Mouse (Mus musculus) neural tube, embryonic 14.5 days (tissue): ENCODE measurements around the gene Cul4a. TPM values are rescaled to one million over a fixed set of nuclear protein-coding genes. Genes with fewer than 3 reads are reported as not detected.
A peak's percentile ranks its signal among the peaks of the same experiment; 100 is the strongest.

Experiments
- ATAC-seq: fragments of 200-750 bp; cut with Nextera tagmentation; 2 replicates; pipeline ENCODE4 v1.8.0; 2017; ENCODE audit warnings: low read depth, mild to moderate bottlenecking, moderate TSS enrichment, moderate library complexity
- H3K27ac ChIP-seq: fragments of 300-500 bp; sonication (generic); 2 replicates; pipeline ENCODE4 v1.5.1; 2014; ENCODE audit warnings: low read depth, mild to moderate bottlenecking, control low read depth, low read length, moderate library complexity, mixed read lengths
- H3K27me3 ChIP-seq: fragments of 300-500 bp; sonication (generic); 2 replicates; pipeline ENCODE4 v1.6.1; 2014; ENCODE audit warnings: low read length; ENCODE audit not compliant: control insufficient read depth, insufficient read depth
- H3K36me3 ChIP-seq: fragments of 300-500 bp; sonication (generic); 2 replicates; pipeline ENCODE4 v1.6.1; 2014; ENCODE audit warnings: low read length, mixed read lengths; ENCODE audit not compliant: control insufficient read depth, insufficient read depth
- H3K4me1 ChIP-seq: fragments of 300-500 bp; sonication (generic); 2 replicates; pipeline ENCODE4 v1.6.1; 2014; ENCODE audit warnings: low read length; ENCODE audit not compliant: control insufficient read depth, insufficient read depth
- H3K4me2 ChIP-seq: fragments of 300-500 bp; sonication (generic); 2 replicates; pipeline ENCODE4 v1.6.1; 2014; ENCODE audit warnings: mild to moderate bottlenecking, low read depth, low read length, control low read depth
- H3K4me3 ChIP-seq: fragments of 300-500 bp; sonication (generic); 2 replicates; pipeline ENCODE4 v1.5.1; 2014; ENCODE audit warnings: low read depth, low read length, control low read depth, mixed read lengths
- H3K9ac ChIP-seq: fragments of 300-500 bp; sonication (generic); replicated peaks from 2 replicates; pipeline ENCODE4 v1.6.1; 2014; ENCODE audit warnings: low read depth, mild to moderate bottlenecking, control low read depth, low read length, mixed read lengths
- H3K9me3 ChIP-seq: fragments of 300-500 bp; sonication (generic); 2 replicates; pipeline ENCODE4 v1.6.1; 2016; ENCODE audit warnings: low read length; ENCODE audit not compliant: control insufficient read depth
- WGBS: fragments of 180-500 bp; shearing (Covaris S2); extraction: QIAGEN DNeasy Blood & Tissue Kit; methylation state at CpG from one replicate; pipeline ENCODE4 v1.1.7; 2014; 5-methylcytosine and 5-hydroxymethylcytosine counted together
- microRNA counts: library from miRNA; unstranded; fragments of <30 nt; microRNA quantifications from one replicate; lab custom pipeline; 2016
- microRNA-seq: library from miRNA; unstranded; fragments of <30 nt; microRNA quantifications from one replicate; pipeline ENCODE4, GENCODE M21; 2016
- polyA plus RNA-seq: library from polyadenylated mRNA; unstranded; fragments of >200 nt; fragmentation: Nextera tagmentation; extraction: Ambion mirVana; gene quantifications from 2 replicates; pipeline ENCODE4 v1.2.1, GENCODE M21; 2014

Gene Cul4a
- polyA plus RNA-seq, 1 experiment from 2014 or later: 70.3 TPM

GRCm38 (mm10) chr8:13194818-13195217 is 89.4 kb downstream of the Cul4a start:
- Histone ChIP-seq H3K4me3 (no peak overlapping the region), H3K36me3 (no peaks in the 10 kb centered on the region), H3K9ac (no peak overlapping the region), H3K27me3 (no peaks in the 10 kb centered on the region; the same call in 1 of the 2 replicates), H3K4me2 (no peak overlapping the region), H3K4me1 (no peaks in the 10 kb centered on the region), H3K9me3 (no peaks in the 10 kb centered on the region), H3K27ac (no peak overlapping the region)
- no peak for ATAC-seq
- 47% methylated on average over 10 of the region's 10 CpGs for WGBS

- no peaks in the 10 kb centered on the region for H3K36me3 ChIP-seq
- no peaks in the 10 kb centered on the region for H3K9me3 ChIP-seq
- no peaks in the 10 kb centered on the region for H3K4me1 ChIP-seq
- H3K4me2 ChIP-seq: no peak overlapping the region
- ATAC-seq: no peak
- H3K27me3 ChIP-seq: peaks cover 13% of the 10 kb centered on the region; the same call in 1 of the 2 replicates
- no peak overlapping the region for H3K27ac ChIP-seq
- H3K4me3 ChIP-seq: no peak overlapping the region
- no peak overlapping the region for H3K9ac ChIP-seq
- WGBS: 89% methylated on average over 5 of the region's 5 CpGs
These were observed 92.1 kb downstream of the Cul4a start for GRCm38 (mm10) chr8:13197493-13197892.

MicroRNAs within 50 kb of the gene (microRNA counts, 519-probe panel; counts per million panel counts)
- not detected for microRNA mmu-miR-1968 (lab: Ali Mortazavi, UCI)

Small RNAs within 50 kb of the gene (microRNA-seq; reads per million reads assigned to microRNA genes)
- gene Mir1968 (6.0 reads per million, percentile 12 among the genes with 10 or more reads in this experiment), gene Mir7065 (not detected)

Other genes starting within 250 kb of the Cul4a start
- 140 and 147 TPM in 2 replicates for gene Mcf2l, start 231.8 kb upstream of the Cul4a start, polyA plus RNA-seq
- not detected in 2 replicates for gene F7, start 79.6 kb upstream of the Cul4a start, polyA plus RNA-seq
- 0.31 TPM in 1 of 2 replicates, not detected in the other for gene F10, start 68.3 kb upstream of the Cul4a start, polyA plus RNA-seq
- gene Proz, start 44.7 kb upstream of the Cul4a start, polyA plus RNA-seq: 0.91 and 0.93 TPM in 2 replicates
- gene Pcid2, start 162 bp upstream of the Cul4a start, polyA plus RNA-seq: 33.3 and 39.3 TPM in 2 replicates
- gene Lamp1, start 53.5 kb downstream of the Cul4a start, polyA plus RNA-seq: 288 and 319 TPM in 2 replicates
- gene Grtp1, start 95.0 kb downstream of the Cul4a start, polyA plus RNA-seq: 14.9 and 17.3 TPM in 2 replicates
- 0.64 and 1.0 TPM in 2 replicates for gene Adprhl1, start 148.5 kb downstream of the Cul4a start, polyA plus RNA-seq
- gene Dcun1d2, start 182.5 kb downstream of the Cul4a start, polyA plus RNA-seq: 36.8 and 39.5 TPM in 2 replicates
- 47.8 and 56.3 TPM in 2 replicates for gene Tmco3, start 182.6 kb downstream of the Cul4a start, polyA plus RNA-seq
- gene Tfdp1, start 233.1 kb downstream of the Cul4a start, polyA plus RNA-seq: 93.0 and 103 TPM in 2 replicates